Mouse (Mus musculus) kidney, embryonic 15.5 days (tissue): Measurements from ENCODE around the gene Zfp36l1. TPM values are rescaled to one million over a fixed set of nuclear protein-coding genes. Genes with fewer than 3 reads are reported as not detected.

ENCODE experiments used
- ATAC-seq: fragments of 200-750 bp; cut with Nextera tagmentation; replicated peaks from 2 replicates; pipeline ENCODE4 v1.8.0; 2017; ENCODE audit warnings: moderate TSS enrichment; ENCODE audit not compliant: low FRiP score
- H3K27ac ChIP-seq: fragments of 300-500 bp; sonication (generic); 2 replicates; pipeline ENCODE4 v1.5.1; 2015; ENCODE audit warnings: mild to moderate bottlenecking, inconsistent platforms
- H3K27me3 ChIP-seq: fragments of 300-500 bp; sonication (generic); 2 replicates; pipeline ENCODE4 v1.6.1; 2015; ENCODE audit warnings: inconsistent platforms
- H3K36me3 ChIP-seq: fragments of 300-500 bp; sonication (generic); 2 replicates; pipeline ENCODE4 v1.6.1; 2015; ENCODE audit warnings: inconsistent platforms
- H3K4me1 ChIP-seq: fragments of 300-500 bp; sonication (generic); 2 replicates; pipeline ENCODE4 v1.6.1; 2015; ENCODE audit warnings: inconsistent platforms
- H3K4me2 ChIP-seq: fragments of 300-500 bp; sonication (generic); 2 replicates; pipeline ENCODE4 v1.6.1; 2015; ENCODE audit warnings: moderate library complexity, mild to moderate bottlenecking, inconsistent platforms
- H3K4me3 ChIP-seq: fragments of 300-500 bp; sonication (generic); replicated peaks from 2 replicates; pipeline ENCODE4 v1.5.1; 2015; ENCODE audit warnings: mild to moderate bottlenecking, inconsistent platforms
- H3K9ac ChIP-seq: fragments of 300-500 bp; sonication (generic); 2 replicates; pipeline ENCODE4 v1.6.1; 2015; ENCODE audit warnings: mild to moderate bottlenecking, inconsistent platforms
- H3K9me3 ChIP-seq: fragments of 300-500 bp; sonication (generic); replicated peaks from 2 replicates; pipeline ENCODE4 v1.6.1; 2016; ENCODE audit warnings: inconsistent platforms
- WGBS: fragments of 180-500 bp; shearing (Covaris S2); methylation state at CpG from one replicate; pipeline ENCODE4 v1.1.7; 2015; ENCODE audit warnings: mixed read lengths; 5-methylcytosine and 5-hydroxymethylcytosine counted together
- polyA plus RNA-seq: library from polyadenylated mRNA; unstranded; fragments of >200 nt; fragmentation: Nextera tagmentation; extraction: Ambion mirVana; gene quantifications from 2 replicates; pipeline ENCODE4 v1.2.1, GENCODE M21; 2015

The Zfp36l1 gene
- polyA plus RNA-seq, 1 experiment from 2014 or later = 154 TPM

GRCm38 (mm10) chr12:80141470-80141869 is 28.7 kb upstream of the Zfp36l1 start:
- Histone ChIP-seq H3K4me2 (no peak overlapping the region), H3K4me1 (peaks cover 18% of the 10 kb centered on the region), H3K9ac (no peak overlapping the region), H3K36me3 (no peaks in the 10 kb centered on the region), H3K9me3 (no peaks in the 10 kb centered on the region), H3K27me3 (no peaks in the 10 kb centered on the region), H3K4me3 (no peak overlapping the region), H3K27ac (no peak overlapping the region)
- no peak for ATAC-seq
- WGBS = 17% methylated on average over 7 of the region's 7 CpGs

- no peak overlapping the region for H3K4me2 ChIP-seq
- WGBS = 88% methylated on average over 8 of the region's 8 CpGs
- no peak overlapping the region for H3K27ac ChIP-seq
- H3K4me3 ChIP-seq = no peak overlapping the region
- H3K9me3 ChIP-seq = no peaks in the 10 kb centered on the region
- no peak overlapping the region for H3K9ac ChIP-seq
- peaks cover 17% of the 10 kb centered on the region for H3K4me1 ChIP-seq
- no peaks in the 10 kb centered on the region for H3K36me3 ChIP-seq
- no peak for ATAC-seq
- H3K27me3 ChIP-seq = no peaks in the 10 kb centered on the region
Measured at GRCm38 (mm10) chr12:80141011-80141410, 28.2 kb upstream of the Zfp36l1 start.

- H3K27ac ChIP-seq = no peak overlapping the region
- H3K4me3 ChIP-seq = no peak overlapping the region
- ATAC-seq = no peak
- no peaks in the 10 kb centered on the region for H3K9me3 ChIP-seq
- WGBS = 87% methylated on average over 1 of the region's 1 CpGs
- H3K9ac ChIP-seq = no peak overlapping the region
- no peaks in the 10 kb centered on the region for H3K36me3 ChIP-seq
- H3K4me1 ChIP-seq = peaks cover 12% of the 10 kb centered on the region; the same call in 1 of the 2 replicates
- H3K4me2 ChIP-seq = no peak overlapping the region
- H3K27me3 ChIP-seq = no peaks in the 10 kb centered on the region
Measured at GRCm38 (mm10) chr12:80137744-80138143, 24.9 kb upstream of the Zfp36l1 start.

DNA sequence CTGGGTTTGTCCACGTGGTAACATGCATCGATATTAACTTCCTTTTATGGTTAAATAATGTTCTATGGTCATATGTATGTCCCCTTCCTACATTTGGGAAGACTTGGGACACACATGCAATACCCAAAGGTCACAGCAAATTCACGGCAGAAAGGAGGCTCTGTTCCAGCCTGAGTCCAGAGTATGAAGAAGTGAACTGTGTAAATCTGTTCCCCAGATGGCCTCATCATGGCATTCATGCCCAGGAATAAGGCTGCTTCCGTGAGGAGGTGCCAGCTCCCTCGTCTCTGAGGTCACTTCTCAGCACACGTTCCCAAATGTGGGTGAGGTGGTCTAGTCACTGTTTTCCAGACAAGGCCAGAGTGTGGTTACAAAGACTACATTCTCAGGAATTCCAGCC is 24.4 kb upstream of the Zfp36l1 start:
- no peak overlapping the region for H3K27ac ChIP-seq
- no peak overlapping the region for H3K4me2 ChIP-seq
- no peak overlapping the region for H3K9ac ChIP-seq
- H3K27me3 ChIP-seq = no peaks in the 10 kb centered on the region
- no peak overlapping the region for H3K4me3 ChIP-seq
- no peak for ATAC-seq
- WGBS = 83% methylated on average over 6 of the region's 6 CpGs
- H3K9me3 ChIP-seq = no peaks in the 10 kb centered on the region
- H3K4me1 ChIP-seq = peaks cover 16% of the 10 kb centered on the region; the same call in 1 of the 2 replicates
- no peaks in the 10 kb centered on the region for H3K36me3 ChIP-seq

DNA sequence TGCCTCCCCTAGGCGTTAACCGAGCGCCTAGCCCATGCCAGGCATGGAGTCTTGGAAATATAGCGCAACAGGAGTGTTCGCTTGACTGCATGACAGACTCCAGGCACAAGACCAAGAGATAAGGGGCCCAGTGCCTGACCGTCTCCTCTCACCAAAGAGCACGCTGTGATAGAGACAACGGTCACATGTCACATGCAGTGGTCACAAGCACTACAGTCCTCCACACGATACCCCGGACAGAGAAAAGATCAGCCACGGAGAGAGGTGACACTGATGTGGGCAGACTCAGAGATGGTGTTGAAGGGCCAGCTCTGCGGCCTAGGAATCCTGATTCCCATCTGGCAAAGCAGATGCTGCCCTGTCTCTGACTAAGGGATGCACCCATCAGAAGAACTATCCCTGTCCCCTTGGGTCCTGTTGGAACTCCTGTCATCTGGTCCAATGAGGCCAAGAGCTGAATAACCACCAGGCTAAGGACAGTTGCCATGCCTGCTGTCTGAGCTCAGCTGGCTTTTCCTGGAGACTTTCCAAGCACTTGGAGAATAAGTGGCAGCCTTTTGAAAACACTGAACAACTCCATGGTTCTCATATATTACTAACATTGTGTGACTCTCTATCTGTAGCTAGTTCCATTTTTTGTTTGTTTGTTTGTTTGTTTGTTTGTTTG is 23.6 kb upstream of the Zfp36l1 start:
- no peak for ATAC-seq
- no peak overlapping the region for H3K9ac ChIP-seq
- no peaks in the 10 kb centered on the region for H3K36me3 ChIP-seq
- H3K9me3 ChIP-seq = no peaks in the 10 kb centered on the region
- no peak overlapping the region for H3K4me3 ChIP-seq
- no peak overlapping the region for H3K4me2 ChIP-seq
- H3K27me3 ChIP-seq = no peaks in the 10 kb centered on the region
- no peak overlapping the region for H3K27ac ChIP-seq
- H3K4me1 ChIP-seq = peaks cover 23% of the 10 kb centered on the region
- 89% methylated on average over 12 of the region's 12 CpGs for WGBS

DNA sequence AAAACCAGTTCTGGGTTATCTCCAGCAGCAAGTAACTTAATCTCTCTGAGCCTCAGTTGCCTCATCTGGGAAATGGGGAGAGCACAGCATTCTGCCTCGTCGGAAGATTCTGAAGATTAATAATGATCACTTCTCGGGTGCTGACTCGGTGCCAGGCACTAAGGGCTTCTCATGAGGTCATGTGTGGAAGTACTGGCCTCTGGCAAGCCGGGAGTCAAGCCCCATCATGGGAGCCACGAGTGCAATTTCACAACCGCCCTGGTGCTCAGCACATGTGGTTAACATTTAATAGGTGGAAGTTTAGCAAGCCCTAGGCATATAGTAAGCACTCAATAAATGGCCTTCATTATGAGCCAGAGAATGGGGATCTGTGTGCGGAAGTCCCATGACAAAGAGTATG is 22.4 kb upstream of the Zfp36l1 start:
- Histone ChIP-seq H3K36me3 (no peaks in the 10 kb centered on the region), H3K4me2 (no peak overlapping the region), H3K9ac (no peak overlapping the region), H3K27me3 (no peaks in the 10 kb centered on the region), H3K27ac (no peak overlapping the region), H3K4me3 (no peak overlapping the region), H3K9me3 (no peaks in the 10 kb centered on the region), H3K4me1 (peaks cover 33% of the 10 kb centered on the region)
- no peak for ATAC-seq
- WGBS = 84% methylated on average over 8 of the region's 8 CpGs

DNA sequence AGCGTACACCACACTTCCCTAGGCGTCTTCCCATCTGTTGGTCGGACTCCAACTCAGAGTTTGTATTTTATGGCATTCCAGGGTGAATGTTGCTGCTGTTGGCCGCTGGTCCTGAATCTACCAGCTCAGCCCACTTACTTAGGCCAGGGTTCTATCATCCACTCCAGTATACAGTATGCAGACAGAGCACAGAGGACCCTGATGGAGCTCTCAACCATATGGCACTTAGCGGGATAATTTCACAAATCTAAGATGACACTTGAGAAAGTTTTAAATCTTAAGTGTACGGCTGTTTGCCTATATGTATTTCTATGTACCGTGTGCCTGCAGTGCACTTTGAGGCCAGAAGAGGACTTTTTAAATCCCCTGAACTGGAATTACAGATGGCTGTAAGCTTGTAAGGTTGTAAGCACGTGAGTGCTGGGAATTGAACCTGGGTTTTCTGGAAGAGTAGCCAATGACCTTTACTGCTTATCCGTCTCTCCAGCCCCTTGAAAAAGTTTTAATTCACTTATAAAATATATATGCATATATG is 20.3 kb upstream of the Zfp36l1 start:
- no peaks in the 10 kb centered on the region for H3K36me3 ChIP-seq
- peak overlapping the region; percentile 65 for H3K4me2 ChIP-seq
- H3K9ac ChIP-seq = no peak overlapping the region
- H3K4me3 ChIP-seq = 0 out of 2 replicates have a peak overlapping the region, but pooled peaks have one; percentile 58
- peaks cover 40% of the 10 kb centered on the region for H3K4me1 ChIP-seq
- H3K27me3 ChIP-seq = no peaks in the 10 kb centered on the region
- no peaks in the 10 kb centered on the region for H3K9me3 ChIP-seq
- WGBS = 40% methylated on average over 9 of the region's 9 CpGs
- ATAC-seq = peak; percentile 22
- peak overlapping the region; percentile 98 for H3K27ac ChIP-seq

GRCm38 (mm10) chr12:80132250-80133003 is 19.6 kb upstream of the Zfp36l1 start:
- Histone ChIP-seq H3K27ac (peak overlapping the region; percentile 98), H3K27me3 (no peaks in the 10 kb centered on the region), H3K9ac (peak overlapping the region; percentile 66), H3K9me3 (no peaks in the 10 kb centered on the region), H3K4me2 (peak overlapping the region; percentile 65), H3K4me3 (peak overlapping the region; percentile 58), H3K36me3 (no peaks in the 10 kb centered on the region), H3K4me1 (peaks cover 44% of the 10 kb centered on the region)
- ATAC-seq = peak; percentile 83
- WGBS = under 1% methylated on average over 66 of the region's 66 CpGs

- peak overlapping the region; percentile 98 for H3K27ac ChIP-seq
- no peak for ATAC-seq
- WGBS = 42% methylated on average over 17 of the region's 17 CpGs
Measured at GRCm38 (mm10) chr12:80131359-80132249, 18.8 kb upstream of the Zfp36l1 start.

DNA sequence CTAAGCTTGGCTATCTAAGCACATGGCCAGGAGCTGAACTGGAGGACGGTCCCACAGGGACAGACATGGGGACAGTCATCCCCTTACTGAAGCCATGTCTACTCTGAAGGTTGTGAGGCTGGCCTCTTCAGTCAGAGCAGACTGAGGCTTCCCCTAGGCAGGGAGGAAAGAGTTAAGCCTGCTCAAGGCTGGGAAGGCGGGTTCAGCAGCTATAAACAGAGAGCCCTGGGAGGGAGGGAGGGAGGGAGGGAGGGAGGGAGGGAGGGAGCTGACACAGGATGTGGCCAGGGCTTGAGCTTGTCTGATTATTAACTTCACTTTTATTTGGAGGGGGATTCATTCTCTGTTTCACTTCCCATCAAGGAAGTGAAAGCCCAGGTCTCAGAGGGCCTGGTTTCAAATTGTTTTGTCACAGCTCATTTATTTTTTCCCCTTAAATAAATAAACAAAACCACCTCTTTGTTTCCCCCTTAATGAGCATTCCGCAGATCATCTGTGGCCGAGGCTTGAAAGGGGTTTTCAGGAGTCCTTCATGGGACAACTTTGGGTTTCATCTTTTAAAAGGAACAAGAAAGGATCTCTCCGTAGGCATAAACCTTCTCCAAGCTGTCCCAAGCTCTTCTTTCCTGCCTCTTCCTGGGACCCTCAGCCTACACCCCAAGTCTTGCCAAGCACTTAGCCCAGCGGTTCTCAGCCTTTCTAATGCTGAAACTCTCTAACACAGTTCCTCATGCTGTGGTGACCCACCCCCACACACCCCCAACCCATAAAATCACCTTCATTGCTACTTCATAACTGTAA is 17.9 kb upstream of the Zfp36l1 start:
- 2% methylated on average over 6 of the region's 6 CpGs for whole genome bisulfite sequencing
- H3K9ac ChIP-seq = peak overlapping the region; percentile 15

More at GRCm38 (mm10) chr12:80131359-80132249, 18.8 kb upstream of the Zfp36l1 start:
- Histone ChIP-seq H3K4me1 (peaks cover 46% of the 10 kb centered on the region), H3K36me3 (peaks cover 5% of the 10 kb centered on the region; the same call in 1 of the 2 replicates), H3K27me3 (no peaks in the 10 kb centered on the region), H3K4me2 (peak overlapping the region; percentile 65), H3K9ac (peak overlapping the region; percentile 66), H3K9me3 (no peaks in the 10 kb centered on the region), H3K4me3 (peak overlapping the region; percentile 58)

DNA sequence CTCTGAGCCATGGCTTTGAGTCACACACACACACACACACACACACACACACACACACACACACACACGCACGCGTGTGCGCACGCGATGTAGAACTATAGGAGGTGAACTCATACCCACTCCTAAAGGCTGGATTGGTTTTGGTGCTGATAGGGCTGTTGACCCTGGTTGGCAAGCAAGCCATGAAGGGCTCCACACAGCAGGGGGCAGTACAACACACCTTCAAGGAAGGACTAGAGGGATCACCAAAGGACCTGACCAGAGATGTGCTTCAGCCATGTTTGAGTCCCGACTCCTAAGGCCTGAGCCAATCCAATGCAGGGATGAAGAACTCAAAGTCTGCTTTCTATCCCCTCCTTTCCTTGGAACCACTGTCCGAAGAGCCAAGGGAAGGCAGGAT is 16.7 kb upstream of the Zfp36l1 start:
- Histone ChIP-seq H3K4me2 (no peak overlapping the region), H3K36me3 (peaks cover 15% of the 10 kb centered on the region; the same call in 1 of the 2 replicates), H3K27me3 (no peaks in the 10 kb centered on the region), H3K9ac (no peak overlapping the region), H3K9me3 (no peaks in the 10 kb centered on the region), H3K4me3 (no peak overlapping the region), H3K27ac (peak overlapping the region; percentile 96), H3K4me1 (peaks cover 50% of the 10 kb centered on the region)
- no peak for ATAC-seq
- 93% methylated on average over 8 of the region's 8 CpGs for WGBS

More for the DNA sequence above, 17.9 kb upstream of the Zfp36l1 start:
- Histone ChIP-seq H3K4me3 (peak overlapping the region; percentile 18; the same call in 1 of the 2 replicates), H3K36me3 (peaks cover 9% of the 10 kb centered on the region; the same call in 1 of the 2 replicates), H3K4me1 (peaks cover 43% of the 10 kb centered on the region), H3K27ac (peak overlapping the region; percentile 98), H3K9me3 (no peaks in the 10 kb centered on the region), H3K27me3 (no peaks in the 10 kb centered on the region), H3K4me2 (peak overlapping the region; percentile 65)
- ATAC-seq = peak; percentile 78
